Mouse (Mus musculus) midbrain, embryonic 15.5 days (tissue): ENCODE data around the gene Il1a. TPM values are rescaled to one million over a fixed set of nuclear protein-coding genes. Genes with fewer than 3 reads are reported as not detected.

ENCODE experiments used
- ATAC-seq: fragments of 200-750 bp; cut with Nextera tagmentation; replicated peaks from 2 replicates; pipeline ENCODE4 v1.8.0; 2017; ENCODE audit warnings: moderate TSS enrichment
- H3K27ac ChIP-seq: fragments of 300-500 bp; sonication (generic); 2 replicates; pipeline ENCODE4 v1.5.1; 2015; ENCODE audit warnings: mild to moderate bottlenecking, inconsistent platforms
- H3K27me3 ChIP-seq: fragments of 300-500 bp; sonication (generic); replicated peaks from 2 replicates; pipeline ENCODE4 v1.6.1; 2015; ENCODE audit warnings: inconsistent platforms
- H3K36me3 ChIP-seq: fragments of 300-500 bp; sonication (generic); replicated peaks from 2 replicates; pipeline ENCODE4 v1.6.1; 2015; ENCODE audit warnings: inconsistent platforms
- H3K4me1 ChIP-seq: fragments of 300-500 bp; sonication (generic); 2 replicates; pipeline ENCODE4 v1.6.1; 2015; ENCODE audit warnings: inconsistent platforms
- H3K4me2 ChIP-seq: fragments of 300-500 bp; sonication (generic); 2 replicates; pipeline ENCODE4 v1.6.1; 2015; ENCODE audit warnings: inconsistent platforms, mild to moderate bottlenecking, moderate library complexity
- H3K4me3 ChIP-seq: fragments of 300-500 bp; sonication (generic); 2 replicates; pipeline ENCODE4 v1.5.1; 2015; ENCODE audit warnings: mild to moderate bottlenecking, inconsistent platforms
- H3K9ac ChIP-seq: fragments of 300-500 bp; sonication (generic); 2 replicates; pipeline ENCODE4 v1.6.1; 2015; ENCODE audit warnings: mild to moderate bottlenecking, inconsistent platforms
- H3K9me3 ChIP-seq: fragments of 300-500 bp; sonication (generic); 2 replicates; pipeline ENCODE4 v1.6.1; 2016; ENCODE audit warnings: inconsistent platforms
- WGBS: fragments of 180-500 bp; shearing (Covaris S2); methylation state at CpG from one replicate; pipeline ENCODE4 v1.1.7; 2015; ENCODE audit warnings: mixed read lengths; 5-methylcytosine and 5-hydroxymethylcytosine counted together
- polyA plus RNA-seq: library from polyadenylated mRNA; unstranded; fragments of >200 nt; fragmentation: Nextera tagmentation; extraction: Ambion mirVana; gene quantifications from 2 replicates; pipeline ENCODE4 v1.2.1, GENCODE M21; 2015

Il1a gene
- polyA plus RNA-seq, 1 experiment from 2014 or later = 0.13 TPM

DNA sequence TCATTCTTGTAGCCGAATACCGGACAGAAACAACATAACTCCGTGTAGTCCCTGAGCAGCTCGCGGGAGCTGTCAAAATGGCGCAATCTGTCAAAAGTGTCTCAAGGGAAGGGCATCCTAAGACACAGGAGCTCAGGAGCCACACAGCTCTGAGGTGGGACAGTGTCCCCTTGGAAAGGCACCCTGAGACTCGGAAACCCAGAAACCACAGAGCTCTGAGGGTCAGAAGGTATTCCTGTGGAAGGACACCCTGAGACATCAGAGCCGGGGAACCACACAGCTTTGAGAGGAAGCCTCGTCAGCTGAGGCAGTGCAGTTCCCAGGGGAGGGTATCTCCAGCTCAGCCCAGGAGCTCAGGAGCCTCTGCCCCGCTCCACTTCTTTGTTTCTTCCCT lies 12.2 kb downstream of the Il1a start:
- 3% methylated on average over 10 of the region's 10 CpGs for WGBS

DNA sequence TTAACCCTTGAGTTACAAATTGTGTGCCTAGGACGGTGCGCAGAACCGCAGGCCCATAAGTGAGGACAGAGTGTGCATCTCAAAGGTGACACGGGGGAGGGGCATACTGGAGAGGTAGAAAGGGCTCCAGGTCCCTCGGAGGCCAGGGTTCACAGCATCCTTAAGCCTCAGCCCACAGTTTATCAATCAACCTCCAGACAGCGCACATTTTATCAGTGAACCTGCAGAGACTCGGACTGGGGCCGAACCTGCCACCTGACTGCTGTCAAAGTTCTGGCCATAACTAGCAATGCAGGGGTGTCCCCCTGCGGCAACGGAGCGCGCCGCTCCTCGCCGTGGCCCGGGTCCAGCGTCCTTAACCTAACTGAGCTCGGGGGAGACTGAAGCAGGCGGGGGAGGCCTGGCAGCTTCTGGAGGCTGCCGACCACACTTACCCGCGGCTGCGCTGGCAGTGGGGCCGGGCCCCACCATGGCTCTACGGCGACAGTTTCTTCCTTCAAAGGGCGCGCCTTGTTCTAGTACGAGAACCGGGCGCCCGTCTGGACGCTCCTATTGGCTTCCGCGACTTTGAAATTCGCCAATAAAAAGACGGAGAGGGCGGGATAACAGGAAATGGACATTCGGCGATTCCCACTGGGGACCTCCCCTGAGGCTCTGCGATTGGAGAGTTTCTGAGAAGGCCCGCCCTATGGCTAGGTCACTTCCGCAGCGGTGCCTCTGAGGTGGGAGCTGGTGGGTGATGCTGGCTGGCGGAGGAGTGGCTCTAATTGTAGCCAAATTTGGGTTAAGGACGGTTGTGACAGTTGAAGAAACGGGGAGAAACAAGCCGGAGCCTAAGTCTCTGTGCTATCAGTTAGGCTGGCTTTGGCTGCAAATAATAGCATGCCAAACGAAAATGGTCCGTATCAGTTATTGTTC lies 12.8 kb downstream of the Il1a start, which contains the start of gene Ckap2l:
Gene Ckap2l, minus strand, starts transcription at position 542 of the 918 bp plus-strand sequence.
- Histone ChIP-seq H3K27ac (peak within 1 kb of the TSS; percentile 96), H3K4me3 (peak within 1 kb of the TSS; percentile 78), H3K9ac (peak within 1 kb of the TSS; percentile 73), H3K4me2 (peak within 1 kb of the TSS; percentile 89), H3K36me3 (no peaks in the 10 kb centered on the region), H3K9me3 (no peaks in the 10 kb centered on the region), H3K4me1 (peaks cover 10% of the 10 kb centered on the region), H3K27me3 (no peaks in the 10 kb centered on the region)
- under 1% methylated on average over 50 of the region's 50 CpGs for WGBS
- peak; percentile 100 for ATAC-seq

More for the DNA sequence above, 12.2 kb downstream of the Il1a start:
- peak; percentile 83 for ATAC-seq
- Histone ChIP-seq H3K27ac (peak overlapping the region; percentile 96), H3K4me1 (peaks cover 10% of the 10 kb centered on the region), H3K4me2 (peak overlapping the region; percentile 89), H3K4me3 (peak overlapping the region; percentile 78), H3K36me3 (no peaks in the 10 kb centered on the region), H3K9me3 (no peaks in the 10 kb centered on the region), H3K27me3 (no peaks in the 10 kb centered on the region), H3K9ac (peak overlapping the region; percentile 73)

DNA sequence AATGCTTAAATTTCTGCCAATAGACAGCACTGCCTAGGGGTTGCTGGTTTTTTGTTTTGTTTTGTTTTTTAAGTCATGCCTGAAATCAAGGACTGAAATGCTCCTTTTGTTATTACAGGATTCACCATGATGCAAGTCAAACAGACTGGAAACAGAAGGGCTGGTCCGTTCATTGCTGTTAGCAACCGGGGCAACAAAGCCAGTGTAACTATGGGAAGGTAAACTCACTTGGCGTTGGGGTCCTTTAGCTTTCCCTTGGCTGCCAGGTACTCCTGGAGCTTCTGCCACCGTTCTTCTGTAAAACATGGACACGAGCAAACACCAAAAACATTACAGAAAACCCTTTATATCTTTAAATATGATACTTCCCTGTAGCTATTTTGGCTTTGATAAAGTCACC lies 13.7 kb downstream of the Il1a start:
- Histone ChIP-seq H3K27me3 (no peaks in the 10 kb centered on the region), H3K9ac (no peak overlapping the region), H3K9me3 (no peaks in the 10 kb centered on the region), H3K4me3 (peak overlapping the region; percentile 78; the same call in 1 of the 2 replicates), H3K27ac (no peak overlapping the region), H3K4me2 (peak overlapping the region; percentile 84), H3K4me1 (peaks cover 10% of the 10 kb centered on the region), H3K36me3 (no peaks in the 10 kb centered on the region)
- no peak for ATAC-seq
- WGBS = 47% methylated on average over 5 of the region's 5 CpGs

DNA sequence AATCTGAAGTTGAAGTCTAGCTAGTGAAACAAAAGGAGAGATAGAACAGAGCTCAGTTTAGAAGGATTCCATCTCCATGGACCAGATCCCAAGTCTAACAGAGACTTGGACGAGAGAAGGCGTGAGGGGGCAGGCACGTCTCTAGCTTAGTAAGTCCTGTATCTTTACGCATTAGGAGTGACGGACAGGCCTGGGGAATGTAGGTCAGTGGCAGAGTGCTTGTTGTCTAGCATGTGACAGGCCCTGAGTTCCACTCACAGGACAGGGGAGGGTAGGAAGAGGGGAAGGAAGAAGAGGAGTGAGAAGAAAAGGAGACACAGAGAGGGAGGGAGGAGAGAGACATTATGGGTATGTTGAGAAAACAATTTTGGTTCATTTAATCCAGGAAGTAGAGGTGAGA lies 14.7 kb downstream of the Il1a start:
- Histone ChIP-seq H3K9me3 (no peaks in the 10 kb centered on the region), H3K27me3 (no peaks in the 10 kb centered on the region), H3K27ac (no peak overlapping the region), H3K4me2 (no peak overlapping the region), H3K4me3 (no peak overlapping the region), H3K4me1 (peaks cover 10% of the 10 kb centered on the region), H3K36me3 (no peaks in the 10 kb centered on the region), H3K9ac (no peak overlapping the region)
- no peak for ATAC-seq
- WGBS = 90% methylated on average over 5 of the region's 5 CpGs

DNA sequence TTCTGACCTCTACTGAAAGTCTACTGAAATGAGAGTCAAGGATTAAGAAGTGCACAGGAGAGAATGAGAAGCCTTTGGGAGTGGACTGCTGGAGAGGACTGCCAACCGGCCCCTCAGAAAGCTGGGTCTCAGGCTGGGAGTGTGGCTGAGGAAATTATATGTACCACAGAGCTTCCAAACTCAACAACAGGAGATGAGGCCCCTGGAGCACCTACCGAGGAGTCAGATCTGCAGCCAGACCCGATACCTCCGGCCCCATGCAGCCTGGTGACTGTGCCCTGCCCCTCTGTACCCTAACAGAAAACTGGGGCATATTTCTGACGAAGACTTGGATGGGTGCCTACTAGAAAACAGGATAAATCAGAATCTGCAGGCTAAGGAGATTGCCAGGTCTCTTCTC lies 35.9 kb downstream of the Il1a start:
- WGBS = 97% methylated on average over 5 of the region's 5 CpGs
- no peak for ATAC-seq
- H3K36me3 ChIP-seq = no peaks in the 10 kb centered on the region

DNA sequence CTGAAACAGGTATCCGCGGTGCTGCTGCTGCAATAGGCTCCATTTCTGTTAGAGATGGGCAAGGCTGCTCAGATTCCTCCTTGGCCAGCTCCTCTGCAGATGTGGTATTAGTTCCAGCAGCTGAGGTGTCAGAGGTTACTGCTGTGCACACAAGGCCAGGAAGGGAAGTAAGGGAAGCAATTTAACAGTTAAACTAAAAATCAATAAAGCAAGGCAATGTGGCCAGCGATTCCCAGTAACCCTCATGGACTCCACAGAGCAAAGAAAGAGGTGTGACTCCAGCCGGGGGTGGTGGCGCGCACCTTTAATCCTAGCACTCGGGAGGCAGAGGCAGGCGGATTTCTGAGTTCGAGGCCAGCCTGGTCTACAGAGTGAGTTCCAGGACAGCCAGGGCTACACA lies 39.2 kb downstream of the Il1a start:
- Histone ChIP-seq H3K27ac (no peak overlapping the region), H3K27me3 (no peaks in the 10 kb centered on the region), H3K36me3 (no peaks in the 10 kb centered on the region), H3K9me3 (no peaks in the 10 kb centered on the region), H3K9ac (no peak overlapping the region), H3K4me3 (no peak overlapping the region), H3K4me1 (no peaks in the 10 kb centered on the region), H3K4me2 (no peak overlapping the region)
- 90% methylated on average over 9 of the region's 9 CpGs for WGBS
- ATAC-seq = no peak

More for the DNA sequence above, 35.9 kb downstream of the Il1a start:
- Histone ChIP-seq H3K4me2 (no peak overlapping the region), H3K27me3 (no peaks in the 10 kb centered on the region), H3K9ac (no peak overlapping the region), H3K4me3 (no peak overlapping the region), H3K27ac (no peak overlapping the region), H3K9me3 (no peaks in the 10 kb centered on the region), H3K4me1 (no peaks in the 10 kb centered on the region)

DNA sequence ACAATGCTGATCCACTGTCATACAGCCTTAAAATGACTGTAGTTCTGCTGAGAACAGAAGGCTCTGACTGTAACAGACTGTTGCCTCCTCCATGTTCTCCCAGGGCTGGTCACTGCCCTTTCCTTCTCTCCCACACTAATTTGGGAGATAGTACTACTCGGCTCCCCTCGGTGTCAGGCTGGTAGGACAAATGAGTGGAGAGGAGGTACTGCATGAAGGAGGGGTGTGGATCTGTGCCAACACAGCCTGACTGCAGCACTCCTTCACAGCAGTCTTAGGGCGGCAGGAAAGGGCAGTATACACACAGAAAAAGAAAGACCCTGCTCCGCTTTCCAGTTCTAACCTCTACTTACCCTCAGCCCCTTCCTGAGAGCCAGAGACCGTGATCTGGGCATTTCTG lies 39.8 kb downstream of the Il1a start:
- Histone ChIP-seq H3K9ac (no peak overlapping the region), H3K27me3 (no peaks in the 10 kb centered on the region), H3K27ac (no peak overlapping the region), H3K4me3 (no peak overlapping the region), H3K4me2 (no peak overlapping the region), H3K9me3 (no peaks in the 10 kb centered on the region), H3K36me3 (no peaks in the 10 kb centered on the region), H3K4me1 (no peaks in the 10 kb centered on the region)
- WGBS = 93% methylated on average over 5 of the region's 5 CpGs
- ATAC-seq = no peak

DNA sequence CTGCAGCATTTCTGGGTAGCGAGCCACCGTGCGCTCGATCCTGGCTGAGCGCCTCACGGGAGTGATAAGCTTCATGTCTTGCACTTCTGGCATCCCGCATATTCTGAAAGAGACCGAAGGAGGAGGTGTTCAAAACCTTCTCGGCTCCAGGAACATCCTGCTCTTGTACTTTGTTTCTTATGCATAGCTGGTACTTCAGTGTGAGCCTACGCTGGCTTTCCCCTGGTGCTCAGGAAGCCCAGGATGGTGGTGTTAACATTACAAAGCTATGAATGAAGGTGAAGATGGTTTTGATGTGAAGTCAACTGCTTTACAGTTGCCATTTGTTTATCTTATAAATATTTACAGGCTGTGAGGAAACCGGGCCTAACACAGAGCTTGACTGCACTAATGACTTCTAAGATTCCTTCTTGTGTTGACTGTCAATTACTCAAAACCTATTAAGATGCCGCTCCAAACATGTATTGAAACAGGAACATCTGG lies 40.6 kb downstream of the Il1a start:
- H3K4me3 ChIP-seq = no peak overlapping the region
- no peak for ATAC-seq
- H3K4me2 ChIP-seq = no peak overlapping the region
- H3K36me3 ChIP-seq = no peaks in the 10 kb centered on the region
- H3K4me1 ChIP-seq = no peaks in the 10 kb centered on the region
- no peaks in the 10 kb centered on the region for H3K27me3 ChIP-seq
- H3K9me3 ChIP-seq = no peaks in the 10 kb centered on the region
- 95% methylated on average over 12 of the region's 12 CpGs for WGBS
- no peak overlapping the region for H3K9ac ChIP-seq
- H3K27ac ChIP-seq = no peak overlapping the region

DNA sequence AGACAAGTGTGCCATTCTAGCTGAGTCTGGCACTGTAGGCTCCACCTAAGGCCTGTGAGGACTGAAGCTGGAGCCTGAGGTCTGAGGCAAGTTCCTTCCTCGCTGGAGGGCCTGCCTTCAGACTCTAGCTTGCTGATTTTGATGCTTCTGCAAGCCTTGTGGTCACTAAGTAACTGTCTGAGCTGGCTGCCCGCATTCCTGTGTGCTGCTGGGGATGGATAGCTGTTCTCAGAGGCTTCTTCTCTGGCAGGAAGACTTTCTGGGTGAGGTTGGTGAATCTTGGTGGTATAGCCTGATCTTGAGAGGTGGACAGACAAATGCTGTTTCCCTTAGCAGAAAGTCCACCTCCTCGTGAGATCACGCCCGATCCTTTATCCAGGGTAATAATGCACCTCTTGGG lies 42.0 kb downstream of the Il1a start:
- WGBS = 95% methylated on average over 5 of the region's 5 CpGs
- no peak for ATAC-seq
- Histone ChIP-seq H3K9ac (no peak overlapping the region), H3K27ac (no peak overlapping the region), H3K27me3 (no peaks in the 10 kb centered on the region), H3K4me2 (no peak overlapping the region), H3K36me3 (no peaks in the 10 kb centered on the region), H3K4me1 (no peaks in the 10 kb centered on the region), H3K9me3 (no peaks in the 10 kb centered on the region), H3K4me3 (no peak overlapping the region)

DNA sequence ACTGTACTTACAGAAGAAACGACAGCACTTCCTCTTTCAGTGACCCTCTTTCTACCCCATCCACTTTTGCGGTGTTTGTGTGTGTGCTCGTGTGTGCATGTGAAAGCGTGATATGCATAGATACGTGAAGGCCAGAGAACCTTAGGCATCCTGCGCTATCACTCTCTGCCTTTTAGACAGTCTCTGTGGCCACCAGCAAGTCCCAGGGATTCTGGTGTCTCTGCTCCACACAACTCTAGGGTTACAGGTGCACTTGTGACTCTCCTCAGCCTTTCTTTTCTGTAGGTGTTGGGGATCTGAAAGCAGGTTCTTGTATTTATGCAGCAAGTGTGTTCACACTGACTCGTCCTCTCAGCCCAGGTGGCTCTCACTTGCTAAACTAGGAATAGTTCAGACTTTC lies 44.5 kb downstream of the Il1a start:
- H3K27me3 ChIP-seq = no peaks in the 10 kb centered on the region
- no peak overlapping the region for H3K4me2 ChIP-seq
- whole genome bisulfite sequencing = 95% methylated on average over 7 of the region's 7 CpGs
- H3K9me3 ChIP-seq = no peaks in the 10 kb centered on the region
- H3K4me1 ChIP-seq = no peaks in the 10 kb centered on the region
- H3K9ac ChIP-seq = no peak overlapping the region
- H3K27ac ChIP-seq = no peak overlapping the region
- H3K4me3 ChIP-seq = no peak overlapping the region
- no peak for ATAC-seq
- no peaks in the 10 kb centered on the region for H3K36me3 ChIP-seq

DNA sequence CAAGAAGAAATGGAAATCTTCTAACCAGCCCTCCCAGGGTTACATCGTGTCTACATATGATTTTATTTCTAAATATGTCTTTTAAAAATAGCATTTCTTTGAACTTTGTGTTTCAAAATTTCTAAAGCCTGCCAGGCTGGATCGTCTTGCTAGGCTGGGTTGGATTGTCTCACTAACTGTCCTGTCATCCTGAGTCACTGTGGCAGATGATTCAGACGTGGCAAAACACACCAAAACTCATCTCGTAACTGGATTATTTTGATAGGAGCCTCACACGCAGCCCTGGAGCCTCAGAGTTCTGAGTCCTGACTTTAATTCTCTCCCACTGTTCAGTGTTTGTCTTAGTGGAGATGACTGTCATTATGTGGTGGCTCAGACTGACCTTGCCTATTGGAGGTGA lies 46.7 kb downstream of the Il1a start:
- no peak overlapping the region for H3K27ac ChIP-seq
- H3K4me1 ChIP-seq = peaks cover 3% of the 10 kb centered on the region; the same call in 1 of the 2 replicates
- no peaks in the 10 kb centered on the region for H3K27me3 ChIP-seq
- H3K4me2 ChIP-seq = no peak overlapping the region
- no peak overlapping the region for H3K9ac ChIP-seq
- H3K9me3 ChIP-seq = no peaks in the 10 kb centered on the region
- no peak for ATAC-seq
- H3K4me3 ChIP-seq = no peak overlapping the region
- no peaks in the 10 kb centered on the region for H3K36me3 ChIP-seq
- 77% methylated on average over 5 of the region's 5 CpGs for WGBS

DNA sequence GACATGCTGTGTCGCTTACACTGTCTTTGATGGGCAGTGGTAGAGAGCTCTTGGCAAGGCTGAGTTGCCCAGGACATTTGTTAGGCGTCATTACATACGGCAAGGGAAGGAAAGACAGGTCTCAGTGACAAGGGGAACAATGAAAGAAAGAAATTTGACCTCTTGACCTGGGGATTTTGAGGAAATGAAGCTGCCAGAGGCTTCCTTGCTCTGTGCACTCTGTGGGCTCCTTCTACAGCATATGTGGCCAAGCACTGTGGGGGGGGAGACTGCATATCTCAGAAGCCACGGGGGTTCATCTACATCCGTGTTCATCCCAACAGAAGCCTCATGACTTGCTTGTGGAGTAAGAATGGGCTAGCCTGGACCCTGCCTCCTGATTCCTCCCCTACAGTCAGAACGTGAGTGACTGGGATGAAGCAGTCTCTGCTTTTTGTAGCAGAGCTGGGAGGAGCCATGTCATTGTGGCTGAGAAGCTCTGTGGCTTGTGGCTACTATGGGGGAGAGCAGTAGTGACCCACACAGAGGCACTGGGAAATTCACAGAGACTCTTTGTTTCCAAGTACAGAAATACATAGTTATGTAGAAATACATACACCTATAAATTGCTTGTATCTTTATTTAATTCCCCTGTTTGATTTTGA lies 48.5 kb downstream of the Il1a start:
- H3K27ac ChIP-seq = no peak overlapping the region
- H3K36me3 ChIP-seq = no peaks in the 10 kb centered on the region
- no peaks in the 10 kb centered on the region for H3K9me3 ChIP-seq
- H3K27me3 ChIP-seq = no peaks in the 10 kb centered on the region
- H3K9ac ChIP-seq = no peak overlapping the region
- peaks cover 3% of the 10 kb centered on the region; the same call in 1 of the 2 replicates for H3K4me1 ChIP-seq
- no peak overlapping the region for H3K4me3 ChIP-seq
- WGBS = 57% methylated on average over 6 of the region's 6 CpGs
- ATAC-seq = no peak
- no peak overlapping the region for H3K4me2 ChIP-seq
